Mouse (Mus musculus) kidney, adult 8-10 months (tissue): ENCODE data around the gene Frmd8.

Experiments used
- DNase-seq, 2 experiments: peaks; one replicate each; pipeline ENCODE4 v3.0.0; 2022

The Frmd8 gene

DNA sequence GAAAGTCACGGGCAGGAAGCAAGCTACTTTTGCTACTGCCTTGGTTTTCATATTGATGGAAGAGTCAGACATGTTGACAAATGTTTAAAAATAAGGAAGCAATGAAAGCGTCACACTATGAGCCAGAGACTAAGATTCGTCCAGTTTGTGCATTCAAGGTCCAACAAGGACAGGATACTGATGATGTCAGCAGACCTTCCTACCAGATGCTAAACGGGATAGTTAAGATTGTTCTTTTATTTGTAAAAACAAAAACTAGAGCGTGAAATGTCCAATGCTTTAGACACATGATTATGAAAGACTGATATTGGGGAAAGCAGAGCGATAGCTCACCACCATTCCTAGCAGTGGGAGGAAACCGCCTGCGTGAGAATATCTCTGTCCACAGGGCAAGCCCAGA lies 37.5 kb downstream of the Frmd8 start:
- peak in 1 of 2 experiments; percentile 9 for DNase-seq

GRCm38 (mm10) chr19:5836941-5837572 lies 38.0 kb downstream of the Frmd8 start:
- DNase-seq: peak in 1 of 2 experiments; percentile 28

- DNase-seq: peak; percentile 34 to 53
These were observed 39.1 kb downstream of the Frmd8 start for GRCm38 (mm10) chr19:5835922-5836430.

GRCm38 (mm10) chr19:5835054-5835921 lies 39.8 kb downstream of the Frmd8 start:
- peak in 1 of 2 experiments; percentile 23 for DNase-seq

- peak; percentile 57 to 64 for DNase-seq
These were observed 40.7 kb downstream of the Frmd8 start for GRCm38 (mm10) chr19:5834260-5834925.

DNA sequence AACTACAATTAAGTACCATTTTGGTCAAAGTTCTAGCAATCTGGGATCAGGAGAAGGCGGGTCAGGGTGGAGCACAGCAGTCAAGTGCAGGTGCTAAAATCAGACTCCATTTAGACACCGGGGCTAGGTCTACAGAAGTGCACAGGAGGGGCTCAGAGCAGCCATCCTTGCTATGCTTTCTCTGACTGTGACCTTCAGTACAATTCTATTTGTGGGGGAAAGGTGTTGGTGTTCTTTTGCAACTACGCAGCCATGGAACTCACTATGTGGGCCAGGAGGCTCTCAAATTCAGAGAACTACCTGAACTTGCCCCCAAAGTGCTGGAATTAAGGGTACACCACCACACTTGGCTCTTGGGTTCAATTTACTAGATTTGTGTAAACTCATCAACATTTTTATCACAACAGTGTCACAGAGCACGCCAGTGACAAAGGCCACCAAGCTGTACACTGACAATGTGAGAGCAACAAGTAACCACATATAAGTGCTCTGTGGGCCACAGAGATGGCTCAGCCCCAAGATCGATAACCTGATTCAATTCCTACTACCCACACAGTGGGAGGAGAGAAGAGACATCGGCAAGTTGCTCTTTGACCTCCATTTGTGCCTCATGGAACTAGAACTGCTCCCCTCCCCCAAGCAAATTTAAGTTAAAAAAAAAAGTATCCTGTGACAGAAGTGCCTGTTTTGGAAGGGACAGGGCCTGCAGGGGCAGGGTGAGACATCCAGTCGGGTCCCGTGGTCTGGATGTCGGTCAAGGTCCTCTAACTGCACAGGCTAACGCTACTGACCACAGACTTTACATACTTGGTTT lies 41.6 kb downstream of the Frmd8 start:
- peak; percentile 23 to 32 for DNase-seq

- DNase-seq: no peak
These were observed 42.7 kb downstream of the Frmd8 start for GRCm38 (mm10) chr19:5832326-5832725.

- DNase-seq: peak in 1 of 2 experiments; percentile 38
These were observed 43.1 kb downstream of the Frmd8 start for GRCm38 (mm10) chr19:5831958-5832320.

DNA sequence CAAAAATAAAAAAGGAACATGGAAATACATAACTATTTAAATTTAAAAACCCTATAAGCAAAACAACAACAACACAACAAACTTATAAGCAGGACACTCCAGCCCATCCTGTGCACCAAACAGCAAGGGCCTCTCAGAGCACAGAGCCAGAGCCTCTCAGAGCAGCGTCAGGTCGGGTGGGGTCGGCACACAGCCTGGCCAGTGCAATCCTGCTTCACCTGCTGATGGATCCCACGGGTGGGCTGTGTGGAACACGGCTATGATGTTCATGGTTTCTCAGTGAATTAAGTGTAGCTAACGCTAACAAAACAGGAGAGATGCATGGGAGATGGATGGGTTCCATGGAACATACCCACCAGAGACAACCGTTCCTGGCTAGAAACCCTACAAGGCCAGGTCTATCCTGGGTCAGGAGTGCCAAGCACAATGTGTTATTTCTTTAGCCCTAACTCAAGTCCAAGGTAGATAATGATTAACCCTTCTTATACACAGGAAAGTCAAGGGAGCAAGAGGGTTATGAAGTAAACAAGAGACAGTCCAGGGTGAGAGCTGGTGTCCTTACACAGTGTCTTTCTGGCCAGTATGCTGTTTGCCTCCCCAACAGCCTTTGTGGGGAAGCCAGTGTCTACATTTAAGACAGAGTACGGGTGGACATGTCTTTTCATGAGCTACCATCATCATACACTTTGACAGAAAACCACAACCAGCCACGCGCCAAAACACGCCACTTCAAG lies 43.7 kb downstream of the Frmd8 start:
- DNase-seq: peak; percentile 34 to 61

- no peak for DNase-seq
These were observed 44.3 kb downstream of the Frmd8 start for GRCm38 (mm10) chr19:5830776-5831175.

- no peak for DNase-seq
These were observed 45.0 kb downstream of the Frmd8 start for GRCm38 (mm10) chr19:5829958-5830615.

GRCm38 (mm10) chr19:5828905-5829304 lies 46.2 kb downstream of the Frmd8 start:
- DNase-seq: no peak

GRCm38 (mm10) chr19:5828155-5828554 lies 46.9 kb downstream of the Frmd8 start:
- no peak for DNase-seq

DNA sequence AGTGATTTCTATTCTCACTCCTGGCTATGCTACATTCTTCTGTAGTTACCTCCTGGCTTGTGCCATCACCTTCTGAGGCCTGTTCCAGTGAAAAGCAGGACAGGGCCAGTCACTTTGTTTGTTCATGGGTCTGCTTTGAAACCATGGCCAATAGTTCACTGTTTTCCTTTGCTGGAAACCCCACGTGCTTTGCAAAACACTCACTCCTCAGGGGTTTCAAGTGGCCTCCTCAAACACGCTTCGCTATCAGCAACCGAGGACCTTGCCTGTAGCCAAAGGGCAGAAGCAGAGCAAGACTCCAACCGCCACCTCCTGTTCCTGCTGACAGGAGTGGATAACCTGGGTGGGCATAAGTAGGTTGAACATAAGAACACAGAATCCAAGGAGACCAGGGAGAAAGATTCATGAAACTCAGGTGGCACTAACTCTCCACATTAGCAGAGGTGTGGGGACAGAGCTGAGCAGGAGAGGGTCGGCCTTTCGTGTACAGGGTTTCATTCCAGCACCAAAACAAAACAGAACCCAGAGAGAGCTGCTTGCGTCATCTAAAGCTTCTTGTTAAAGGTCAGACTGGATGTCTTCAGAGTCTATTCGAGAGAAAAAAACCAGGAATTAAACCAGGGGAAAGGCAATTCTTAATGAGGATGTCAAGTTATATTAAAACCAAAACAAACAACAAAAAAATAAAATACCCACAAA lies 47.5 kb downstream of the Frmd8 start:
- no peak for DNase-seq

GRCm38 (mm10) chr19:5827044-5827443 lies 48.0 kb downstream of the Frmd8 start:
- DNase-seq: no peak

- no peak for DNase-seq
These were observed 48.4 kb downstream of the Frmd8 start for GRCm38 (mm10) chr19:5826731-5827002.

- DNase-seq: no peak
These were observed 49.0 kb downstream of the Frmd8 start for GRCm38 (mm10) chr19:5825901-5826730.

DNA sequence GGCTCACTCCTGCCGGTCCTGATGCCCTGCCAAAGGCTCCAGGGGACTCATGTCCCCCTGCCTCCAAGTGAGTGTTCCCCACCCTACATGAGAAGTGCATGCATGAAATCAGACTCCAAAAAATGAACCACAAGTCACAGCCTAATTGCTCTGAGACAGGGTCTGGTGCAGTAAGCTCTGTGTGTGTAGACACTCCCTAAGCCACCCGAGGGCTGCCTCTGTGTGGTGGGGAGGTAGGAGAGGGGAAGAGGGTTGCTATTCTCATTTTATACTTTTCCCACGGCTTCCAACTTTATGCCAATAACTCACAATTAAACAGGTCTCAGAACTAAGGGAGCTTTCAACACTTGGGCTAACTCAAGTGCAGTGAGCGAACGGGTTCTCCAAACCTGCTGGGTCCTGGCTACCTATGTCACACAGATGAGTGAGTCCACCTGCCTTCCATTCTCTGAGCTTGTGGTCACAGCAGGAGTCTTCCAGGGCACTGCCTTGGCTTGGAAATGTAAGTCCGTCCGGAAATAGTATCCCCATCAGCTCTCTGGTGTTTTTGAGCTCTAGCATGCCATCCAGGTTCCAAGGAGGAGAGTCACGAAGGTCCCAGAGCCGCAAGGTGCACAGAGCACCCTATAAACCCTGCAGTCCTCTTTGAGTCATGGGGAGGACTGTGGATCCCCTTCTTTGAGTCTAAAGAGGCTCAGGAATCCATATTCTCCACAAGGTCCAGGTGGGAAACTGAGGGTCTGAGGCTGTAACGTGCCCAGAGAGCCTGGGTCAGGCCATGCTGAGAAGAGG lies 50.1 kb downstream of the Frmd8 start:
- no peak for DNase-seq
